Mouse (Mus musculus) kidney, postnatal 36 days (tissue): ENCODE data around the gene Mknk2.

ENCODE experiments used
- DNase-seq, 2 experiments: peaks; one replicate each; pipeline ENCODE4 v3.0.0; 2021 to 2022; ENCODE audit warnings: mixed read lengths in 2 of 2

Mknk2 gene

GRCm38 (mm10) chr10:80677942-80678436 lies at the start of gene Mknk2:
TSS of gene Mknk2 (minus strand) at chr10:80678112.
- peak; percentile 99 for DNase-seq

- no peak for DNase-seq
Observed at GRCm38 (mm10) chr10:80717281-80717680, 39.4 kb upstream of the Mknk2 start.

GRCm38 (mm10) chr10:80710834-80711233 lies 32.9 kb upstream of the Mknk2 start:
- no peak for DNase-seq

GRCm38 (mm10) chr10:80705479-80705878 lies 27.6 kb upstream of the Mknk2 start:
- no peak for DNase-seq

- no peak for DNase-seq
Observed at GRCm38 (mm10) chr10:80705033-80705432, 27.1 kb upstream of the Mknk2 start.

GRCm38 (mm10) chr10:80704418-80704817 lies 26.5 kb upstream of the Mknk2 start:
- DNase-seq, result no peak

- DNase-seq, result no peak
Observed at GRCm38 (mm10) chr10:80703643-80704042, 25.7 kb upstream of the Mknk2 start.

- DNase-seq, result peak; percentile 97 to 98
Observed at GRCm38 (mm10) chr10:80702536-80703390, 24.9 kb upstream of the Mknk2 start.

- peak; percentile 98 to 100 for DNase-seq
Observed at GRCm38 (mm10) chr10:80701721-80702535, 24.0 kb upstream of the Mknk2 start, which contains the start of the genes Mob3a and Izumo4. TSS of gene Mob3a (minus strand) at chr10:80701977. TSS of gene Izumo4 (plus strand) at chr10:80702184.

GRCm38 (mm10) chr10:80700732-80701131 lies 22.8 kb upstream of the Mknk2 start:
- DNase-seq, result no peak

- DNase-seq, result no peak
Observed at GRCm38 (mm10) chr10:80700038-80700504, 22.2 kb upstream of the Mknk2 start.

GRCm38 (mm10) chr10:80698605-80699004 lies 20.7 kb upstream of the Mknk2 start:
- no peak for DNase-seq

- no peak for DNase-seq
Observed at GRCm38 (mm10) chr10:80697812-80698211, 19.9 kb upstream of the Mknk2 start.

GRCm38 (mm10) chr10:80697393-80697787 lies 19.5 kb upstream of the Mknk2 start:
- DNase-seq, result no peak

- DNase-seq, result no peak
Observed at GRCm38 (mm10) chr10:80696502-80697392, 18.8 kb upstream of the Mknk2 start.

GRCm38 (mm10) chr10:80695801-80696501 lies 18.0 kb upstream of the Mknk2 start:
- no peak for DNase-seq

- peak; percentile 63 to 70 for DNase-seq
Observed at GRCm38 (mm10) chr10:80695186-80695585, 17.3 kb upstream of the Mknk2 start.

- no peak for DNase-seq
Observed at GRCm38 (mm10) chr10:80694159-80694938, 16.4 kb upstream of the Mknk2 start.

- peak in 1 of 2 experiments; percentile 60 for DNase-seq
Observed at GRCm38 (mm10) chr10:80693401-80694045, 15.6 kb upstream of the Mknk2 start.
